Mouse (Mus musculus) liver, postnatal 0 days (tissue): Measurements from ENCODE around the gene Tnnc1. TPM values are rescaled to one million over a fixed set of nuclear protein-coding genes. Genes with fewer than 3 reads are reported as not detected.

Source experiments
- ATAC-seq: fragments of 200-750 bp; cut with Nextera tagmentation; 2 replicates; pipeline ENCODE4 v1.8.0; 2017; ENCODE audit warnings: mild to moderate bottlenecking, moderate library complexity
- DNase-seq: peaks from one replicate; pipeline ENCODE4 v3.0.0-alpha.2; 2016
- H3K27ac ChIP-seq: fragments of 300-500 bp; sonication (generic); 2 replicates; pipeline ENCODE4 v1.5.1; 2014; ENCODE audit warnings: antibody characterized with exemption, moderate library complexity, mild to moderate bottlenecking, low read depth
- H3K27me3 ChIP-seq: fragments of 300-500 bp; sonication (generic); 2 replicates; pipeline ENCODE4 v1.6.1; 2014; ENCODE audit warnings: low read length, control low read depth, mixed read lengths; ENCODE audit not compliant: insufficient read depth
- H3K36me3 ChIP-seq: fragments of 300-500 bp; sonication (generic); replicated peaks from 2 replicates; pipeline ENCODE4 v1.6.1; 2014; ENCODE audit warnings: mild to moderate bottlenecking, control low read depth, low read length, moderate library complexity, mixed read lengths; ENCODE audit not compliant: insufficient read depth
- H3K4me1 ChIP-seq: fragments of 300-500 bp; sonication (generic); 2 replicates; pipeline ENCODE4 v1.6.1; 2014; ENCODE audit warnings: antibody characterized with exemption, mild to moderate bottlenecking, control low read depth; ENCODE audit not compliant: insufficient read depth
- H3K4me2 ChIP-seq: fragments of 300-500 bp; sonication (generic); 2 replicates; pipeline ENCODE4 v1.6.1; 2014; ENCODE audit warnings: low read depth, mild to moderate bottlenecking, low read length, moderate library complexity, mixed read lengths
- H3K4me3 ChIP-seq: fragments of 300-500 bp; sonication (generic); 2 replicates; pipeline ENCODE4 v1.5.1; 2014; ENCODE audit warnings: low read depth, low read length
- H3K9ac ChIP-seq: fragments of 300-500 bp; sonication (generic); replicated peaks from 2 replicates; pipeline ENCODE4 v1.6.1; 2014; ENCODE audit warnings: mild to moderate bottlenecking, moderate library complexity
- H3K9me3 ChIP-seq: fragments of 300-500 bp; sonication (generic); 2 replicates; pipeline ENCODE4 v1.6.1; 2016; ENCODE audit warnings: mild to moderate bottlenecking, control low read depth, low read length, mixed read lengths
- CTCF ChIP-seq: sonication (generic); IDR thresholded peaks from 2 replicates; pipeline ENCODE4 v1.5.1; 2016; ENCODE audit warnings: antibody characterized with exemption, low read depth
- EP300 ChIP-seq: IDR thresholded peaks from 2 replicates; pipeline ENCODE4 v1.6.1; 2016; ENCODE audit warnings: antibody characterized with exemption, low read depth, mild to moderate bottlenecking
- WGBS: fragments of 180-500 bp; shearing (Covaris S2); extraction: QIAGEN DNeasy Blood & Tissue Kit; methylation state at CpG from one replicate; pipeline ENCODE4 v1.1.7; 2014; ENCODE audit not compliant: insufficient replicate concordance; 5-methylcytosine and 5-hydroxymethylcytosine counted together
- polyA plus RNA-seq: library from polyadenylated mRNA; unstranded; fragments of >200 nt; fragmentation: Nextera tagmentation; extraction: Ambion mirVana; gene quantifications from 2 replicates; pipeline ENCODE4 v1.2.1, GENCODE M21; 2015

Gene Tnnc1
- polyA plus RNA-seq, 1 experiment from 2014 or later: 3.9 TPM

- Histone ChIP-seq H3K4me3 (no peak overlapping the region), H3K4me1 (peaks cover 17% of the 10 kb centered on the region), H3K9ac (no peak overlapping the region), H3K9me3 (no peaks in the 10 kb centered on the region), H3K36me3 (no peaks in the 10 kb centered on the region), H3K4me2 (no peak overlapping the region), H3K27ac (no peak overlapping the region), H3K27me3 (no peaks in the 10 kb centered on the region)
- peak; percentile 23; the same call in 1 of the 2 replicates for ATAC-seq
- WGBS: 51% methylated on average over 4 of the region's 4 CpGs
- TF ChIP-seq CTCF (no peak), EP300 (no peak)
- no peak for DNase-seq
These were observed 18.9 kb downstream of the Tnnc1 start for GRCm38 (mm10) chr14:31226978-31227377.

GRCm38 (mm10) chr14:31228234-31228633, 20.1 kb downstream of the Tnnc1 start:
- ATAC-seq: 0 out of 2 replicates have a peak, but pooled peaks have one; percentile 20
- no peak for TF ChIP-seq EP300
- TF ChIP-seq CTCF: no peak
- Histone ChIP-seq H3K4me2 (no peak overlapping the region), H3K27me3 (no peaks in the 10 kb centered on the region), H3K4me1 (peaks cover 25% of the 10 kb centered on the region), H3K9ac (no peak overlapping the region), H3K9me3 (no peaks in the 10 kb centered on the region), H3K4me3 (no peak overlapping the region), H3K27ac (no peak overlapping the region), H3K36me3 (no peaks in the 10 kb centered on the region)
- WGBS: 21% methylated on average over 6 of the region's 6 CpGs
- no peak for DNase-seq

GRCm38 (mm10) chr14:31230442-31230841, 22.3 kb downstream of the Tnnc1 start:
- Histone ChIP-seq H3K4me2 (no peak overlapping the region), H3K27ac (no peak overlapping the region), H3K9me3 (no peaks in the 10 kb centered on the region), H3K27me3 (no peaks in the 10 kb centered on the region), H3K9ac (no peak overlapping the region), H3K4me3 (no peak overlapping the region), H3K36me3 (no peaks in the 10 kb centered on the region), H3K4me1 (peaks cover 32% of the 10 kb centered on the region)
- TF ChIP-seq EP300 (no peak), CTCF (no peak)
- ATAC-seq (no peak), DNase-seq (no peak)
- WGBS: 67% methylated on average over 8 of the region's 8 CpGs

DNA sequence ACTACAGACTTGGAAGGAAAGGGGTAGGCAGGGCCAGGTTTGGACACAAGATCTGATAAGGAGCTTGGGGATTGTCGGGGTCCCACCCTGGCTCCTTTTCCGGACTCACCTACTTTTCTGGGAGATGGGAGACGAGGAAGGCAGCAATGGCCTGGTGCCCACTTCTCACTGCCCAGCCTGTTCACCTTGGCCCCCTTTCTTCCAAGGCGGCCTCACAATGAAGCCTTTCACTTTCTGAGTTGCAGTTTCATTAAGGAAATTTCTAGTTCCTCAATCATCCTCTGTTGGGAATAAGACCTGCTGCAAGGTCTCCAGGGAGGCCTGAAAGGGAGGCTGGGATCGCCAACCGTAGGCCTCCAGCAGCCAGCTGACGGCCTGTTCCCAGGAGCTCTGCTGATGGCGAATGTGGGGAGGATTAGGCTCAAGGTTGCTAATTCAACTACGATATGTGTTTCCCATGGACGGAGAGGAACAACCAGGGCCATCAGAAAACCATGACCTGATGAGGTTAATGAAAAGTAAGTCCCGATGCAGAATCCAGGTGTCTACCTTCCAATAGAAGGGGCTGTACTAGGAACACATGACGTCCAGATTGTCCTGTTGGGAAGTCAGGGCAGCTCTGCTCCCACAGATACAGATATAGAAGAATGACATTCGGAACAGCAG, 24.4 kb downstream of the Tnnc1 start:
- no peak for ATAC-seq
- H3K9me3 ChIP-seq: no peaks in the 10 kb centered on the region
- no peak for TF ChIP-seq EP300
- TF ChIP-seq CTCF: no peak
- peaks cover 27% of the 10 kb centered on the region for H3K4me1 ChIP-seq
- 65% methylated on average over 13 of the region's 13 CpGs for WGBS
- DNase-seq: no peak
- H3K4me3 ChIP-seq: no peak overlapping the region
- no peak overlapping the region for H3K27ac ChIP-seq
- no peaks in the 10 kb centered on the region for H3K36me3 ChIP-seq
- H3K4me2 ChIP-seq: no peak overlapping the region
- no peaks in the 10 kb centered on the region for H3K27me3 ChIP-seq
- H3K9ac ChIP-seq: no peak overlapping the region

- peak; percentile 73 for ATAC-seq
- TF ChIP-seq EP300 (no peak), CTCF (no peak)
These were observed 25.2 kb downstream of the Tnnc1 start for GRCm38 (mm10) chr14:31233070-31233995.

DNA sequence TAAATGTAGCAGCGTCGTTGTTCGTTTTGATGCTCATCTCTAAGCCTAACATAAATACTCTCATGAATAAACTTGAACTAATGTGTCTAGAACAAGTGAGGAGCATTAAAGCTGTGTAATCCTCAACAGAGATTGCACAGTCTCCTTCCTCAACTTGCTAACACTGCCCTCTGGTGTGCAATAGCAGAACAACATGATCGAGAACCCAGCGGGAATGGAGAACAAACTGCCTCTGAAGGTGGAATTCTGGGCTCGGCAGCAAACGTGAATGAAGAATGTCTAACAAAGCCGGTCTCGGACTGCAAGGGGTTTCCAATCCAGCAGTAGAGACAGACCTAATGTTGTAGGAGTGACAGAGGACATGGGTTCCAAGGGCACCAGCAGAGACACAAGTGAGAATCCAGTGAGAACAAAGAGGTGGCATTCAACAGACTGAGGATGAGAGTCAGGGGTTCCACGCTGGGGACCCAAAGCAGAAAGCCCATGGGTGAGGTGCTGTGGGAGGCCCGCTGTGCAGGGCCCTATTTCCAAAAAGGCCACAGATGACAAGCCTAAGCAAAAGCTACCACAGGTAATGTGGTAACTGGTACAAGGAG, 26.0 kb downstream of the Tnnc1 start:
- peak; percentile 61 for ATAC-seq
- no peak overlapping the region for H3K4me2 ChIP-seq
- no peaks in the 10 kb centered on the region for H3K27me3 ChIP-seq
- H3K36me3 ChIP-seq: no peaks in the 10 kb centered on the region; the same call in 1 of the 2 replicates
- H3K4me3 ChIP-seq: no peak overlapping the region
- TF ChIP-seq CTCF (peak; percentile 96), EP300 (no peak)
- peaks cover 20% of the 10 kb centered on the region for H3K4me1 ChIP-seq
- WGBS: 11% methylated on average over 11 of the region's 11 CpGs
- no peak overlapping the region for H3K9ac ChIP-seq
- DNase-seq: peak; percentile 82
- no peak overlapping the region for H3K27ac ChIP-seq
- no peaks in the 10 kb centered on the region for H3K9me3 ChIP-seq

More at GRCm38 (mm10) chr14:31233070-31233995, 25.2 kb downstream of the Tnnc1 start:
- DNase-seq: no peak
- no peak overlapping the region for H3K4me2 ChIP-seq
- no peaks in the 10 kb centered on the region for H3K9me3 ChIP-seq
- H3K27ac ChIP-seq: no peak overlapping the region
- no peaks in the 10 kb centered on the region; the same call in 1 of the 2 replicates for H3K36me3 ChIP-seq
- no peak overlapping the region for H3K4me3 ChIP-seq
- no peaks in the 10 kb centered on the region for H3K27me3 ChIP-seq
- no peak overlapping the region for H3K9ac ChIP-seq
- 56% methylated on average over 14 of the region's 14 CpGs for WGBS
- peaks cover 24% of the 10 kb centered on the region for H3K4me1 ChIP-seq
